Mouse (Mus musculus) limb, embryonic 10.5 days (tissue): Measurements from ENCODE around the gene Pld3. TPM values are rescaled to one million over a fixed set of nuclear protein-coding genes. Genes with fewer than 3 reads are reported as not detected.
A peak's percentile ranks its signal among the peaks of the same experiment; 100 is the strongest.

Experiments used
- DNase-seq: peaks from one replicate; pipeline ENCODE4 v3.0.0-alpha.2; 2017; ENCODE audit warnings: low spot score
- H3K27ac ChIP-seq: fragments of 300-500 bp; sonication (generic); 2 replicates; pipeline ENCODE4 v1.5.1; 2016; ENCODE audit warnings: mild to moderate bottlenecking
- H3K27me3 ChIP-seq: fragments of 300-500 bp; sonication (generic); 2 replicates; pipeline ENCODE4 v1.6.1; 2016; ENCODE audit warnings: low read depth, mild to moderate bottlenecking; ENCODE audit not compliant: poor library complexity, severe bottlenecking
- H3K36me3 ChIP-seq: fragments of 300-500 bp; sonication (generic); 2 replicates; pipeline ENCODE4 v1.6.1; 2016; ENCODE audit warnings: mild to moderate bottlenecking, moderate library complexity
- H3K4me1 ChIP-seq: fragments of 300-500 bp; sonication (generic); 2 replicates; pipeline ENCODE4 v1.6.1; 2016
- H3K4me3 ChIP-seq: fragments of 300-500 bp; sonication (generic); 2 replicates; pipeline ENCODE4 v1.5.1; 2016; ENCODE audit warnings: mild to moderate bottlenecking, moderate library complexity
- H3K9me3 ChIP-seq: fragments of 300-500 bp; sonication (generic); replicated peaks from 2 replicates; pipeline ENCODE4 v1.6.1; 2016; ENCODE audit warnings: mild to moderate bottlenecking
- WGBS: fragments of 180-500 bp; shearing (Covaris S2); methylation state at CpG from one replicate; pipeline ENCODE4 v1.1.7; 2016; 5-methylcytosine and 5-hydroxymethylcytosine counted together
- polyA plus RNA-seq: library from polyadenylated mRNA; unstranded; fragments of >200 nt; fragmentation: Nextera tagmentation; extraction: Ambion mirVana; gene quantifications from 2 replicates; pipeline ENCODE4 v1.2.1, GENCODE M21; 2016

The Pld3 gene
- polyA plus RNA-seq, 1 experiment from 2014 or later: 49.5 TPM

GRCm38 (mm10) chr7:27544675-27545370 is 8.2 kb downstream of the Pld3 start:
- no peaks in the 10 kb centered on the region; the same call in 1 of the 2 replicates for H3K36me3 ChIP-seq
- H3K4me3 ChIP-seq: no peak overlapping the region
- no peaks in the 10 kb centered on the region for H3K27me3 ChIP-seq
- WGBS: 90% methylated on average over 12 of the region's 12 CpGs
- DNase-seq: no peak
- no peaks in the 10 kb centered on the region for H3K9me3 ChIP-seq
- peaks cover 22% of the 10 kb centered on the region for H3K4me1 ChIP-seq
- H3K27ac ChIP-seq: no peak overlapping the region

DNA sequence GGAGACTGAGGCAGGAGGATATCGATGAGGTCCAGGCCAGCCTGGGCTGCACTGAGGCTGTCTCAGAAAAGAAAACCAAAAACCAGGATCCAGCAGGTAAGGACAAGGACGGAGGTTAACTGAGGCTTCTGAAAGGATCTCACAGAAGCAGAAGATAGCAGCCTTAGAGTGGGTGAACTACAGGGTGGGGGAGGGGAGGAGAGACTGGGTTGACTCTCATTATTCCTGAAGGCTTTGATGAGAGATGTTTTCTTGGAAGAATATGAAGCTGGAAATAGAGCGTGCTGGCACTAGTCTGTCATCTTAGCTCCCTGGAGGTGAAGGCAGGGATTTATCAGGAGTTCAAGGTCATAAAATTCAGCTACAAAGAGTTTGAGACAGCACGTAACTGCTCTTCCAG is 9.2 kb downstream of the Pld3 start:
- 87% methylated on average over 4 of the region's 4 CpGs for WGBS
- peaks cover 27% of the 10 kb centered on the region for H3K4me1 ChIP-seq

GRCm38 (mm10) chr7:27543065-27543464 is 10.0 kb downstream of the Pld3 start:
- peak overlapping the region; percentile 70 for H3K27ac ChIP-seq
- WGBS: 59% methylated on average over 6 of the region's 6 CpGs
- peaks cover 5% of the 10 kb centered on the region; the same call in 1 of the 2 replicates for H3K36me3 ChIP-seq
- H3K4me3 ChIP-seq: peak overlapping the region; percentile 53
- H3K27me3 ChIP-seq: no peaks in the 10 kb centered on the region
- H3K4me1 ChIP-seq: peaks cover 27% of the 10 kb centered on the region
- no peaks in the 10 kb centered on the region for H3K9me3 ChIP-seq
- no peak for DNase-seq

More for the DNA sequence above, 9.2 kb downstream of the Pld3 start:
- H3K9me3 ChIP-seq: no peaks in the 10 kb centered on the region
- H3K27me3 ChIP-seq: no peaks in the 10 kb centered on the region
- H3K27ac ChIP-seq: no peak overlapping the region
- no peak overlapping the region for H3K4me3 ChIP-seq
- no peak for DNase-seq
- H3K36me3 ChIP-seq: peaks cover 5% of the 10 kb centered on the region; the same call in 1 of the 2 replicates

DNA sequence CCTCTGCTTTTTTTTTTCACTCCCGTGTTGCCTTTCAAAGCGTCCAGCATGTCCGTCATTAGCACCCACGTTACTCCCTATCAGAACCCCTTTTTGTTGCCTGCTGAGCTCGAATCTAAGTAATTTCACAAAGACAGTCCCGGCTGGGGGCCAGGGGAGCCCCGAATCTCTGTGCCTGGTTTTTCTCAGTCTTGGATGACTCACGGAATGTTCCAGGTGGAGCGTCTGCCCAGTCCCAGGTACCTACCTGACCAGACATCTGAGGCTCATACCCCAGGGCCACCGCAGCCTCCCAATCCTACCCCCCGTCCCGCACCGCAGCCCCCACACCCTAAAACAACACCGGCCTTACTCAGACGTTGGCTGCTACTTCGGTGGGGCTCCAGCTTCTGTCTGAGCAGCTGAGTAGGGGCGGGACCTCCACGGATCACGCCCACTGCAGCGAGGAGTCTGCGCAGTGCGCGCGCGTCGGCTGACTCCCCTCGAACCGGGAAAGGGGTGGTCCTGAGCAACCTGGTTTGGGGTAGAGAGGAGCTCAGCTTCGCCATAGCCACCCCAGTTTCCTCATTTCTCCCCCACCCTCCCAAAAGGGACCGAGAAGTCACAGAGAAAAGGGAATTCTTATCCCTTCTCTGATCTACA is 10.5 kb downstream of the Pld3 start:
- H3K4me3 ChIP-seq: peak overlapping the region; percentile 53
- H3K4me1 ChIP-seq: peaks cover 27% of the 10 kb centered on the region
- no peaks in the 10 kb centered on the region for H3K27me3 ChIP-seq
- H3K9me3 ChIP-seq: no peaks in the 10 kb centered on the region
- WGBS: 3% methylated on average over 30 of the region's 30 CpGs
- H3K27ac ChIP-seq: peak overlapping the region; percentile 70
- peak; percentile 91 for DNase-seq
- H3K36me3 ChIP-seq: peaks cover 5% of the 10 kb centered on the region; the same call in 1 of the 2 replicates

DNA sequence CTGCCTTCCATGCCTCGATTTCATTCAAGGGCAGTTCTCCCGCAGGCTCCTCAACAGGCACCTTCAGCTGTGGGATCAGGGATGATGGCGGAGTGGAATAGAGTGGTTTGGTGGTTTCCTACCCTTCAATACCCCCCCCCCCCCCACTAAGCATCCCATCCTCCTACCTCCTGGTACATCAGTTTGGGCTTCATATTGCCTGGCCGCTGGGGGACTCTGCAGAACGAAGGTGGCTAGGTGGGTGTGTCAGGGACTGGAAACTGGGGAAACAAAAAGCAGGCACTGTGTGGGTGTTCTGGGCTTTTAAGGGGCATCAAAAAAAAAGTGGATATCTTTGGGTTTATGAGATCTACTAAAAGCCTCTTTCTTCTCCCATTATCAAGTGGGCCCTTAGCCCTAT is 11.1 kb downstream of the Pld3 start:
- peaks cover 27% of the 10 kb centered on the region for H3K4me1 ChIP-seq
- H3K36me3 ChIP-seq: peaks cover 8% of the 10 kb centered on the region; the same call in 1 of the 2 replicates
- peak overlapping the region; percentile 53 for H3K4me3 ChIP-seq
- DNase-seq: no peak
- WGBS: 62% methylated on average over 5 of the region's 5 CpGs
- H3K27ac ChIP-seq: no peak overlapping the region
- H3K9me3 ChIP-seq: no peaks in the 10 kb centered on the region
- no peaks in the 10 kb centered on the region for H3K27me3 ChIP-seq

DNA sequence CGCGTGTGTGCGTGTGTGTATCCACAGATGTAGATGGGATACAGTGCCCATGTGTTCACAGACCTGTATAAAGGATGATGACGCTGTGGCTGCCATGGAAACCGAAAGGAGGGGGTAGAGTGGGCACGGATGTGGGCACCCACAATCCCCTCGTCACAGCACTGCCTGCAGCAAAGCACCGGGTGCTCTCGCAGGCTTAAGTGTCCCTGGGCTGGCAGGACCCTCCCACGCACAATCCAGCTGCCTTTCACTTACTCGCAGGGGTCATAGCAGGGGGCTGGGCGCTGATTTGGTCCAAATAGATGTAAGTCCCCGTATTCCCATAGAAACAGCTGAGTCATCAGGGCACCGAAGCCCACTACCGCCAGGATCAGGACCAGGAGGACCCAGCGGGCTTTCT is 11.6 kb downstream of the Pld3 start:
- Histone ChIP-seq H3K4me1 (peaks cover 27% of the 10 kb centered on the region), H3K9me3 (no peaks in the 10 kb centered on the region), H3K36me3 (peaks cover 12% of the 10 kb centered on the region), H3K27ac (no peak overlapping the region), H3K4me3 (0 out of 2 replicates have a peak overlapping the region, but pooled peaks have one; percentile 53), H3K27me3 (no peaks in the 10 kb centered on the region)
- WGBS: 82% methylated on average over 16 of the region's 16 CpGs
- DNase-seq: no peak

- Histone ChIP-seq H3K4me1 (peaks cover 27% of the 10 kb centered on the region), H3K27me3 (no peaks in the 10 kb centered on the region), H3K27ac (no peak overlapping the region), H3K36me3 (peaks cover 17% of the 10 kb centered on the region), H3K9me3 (no peaks in the 10 kb centered on the region), H3K4me3 (no peak overlapping the region)
- no peak for DNase-seq
- WGBS: 91% methylated on average over 6 of the region's 6 CpGs
Measured at GRCm38 (mm10) chr7:27540935-27541334, 12.1 kb downstream of the Pld3 start.

DNA sequence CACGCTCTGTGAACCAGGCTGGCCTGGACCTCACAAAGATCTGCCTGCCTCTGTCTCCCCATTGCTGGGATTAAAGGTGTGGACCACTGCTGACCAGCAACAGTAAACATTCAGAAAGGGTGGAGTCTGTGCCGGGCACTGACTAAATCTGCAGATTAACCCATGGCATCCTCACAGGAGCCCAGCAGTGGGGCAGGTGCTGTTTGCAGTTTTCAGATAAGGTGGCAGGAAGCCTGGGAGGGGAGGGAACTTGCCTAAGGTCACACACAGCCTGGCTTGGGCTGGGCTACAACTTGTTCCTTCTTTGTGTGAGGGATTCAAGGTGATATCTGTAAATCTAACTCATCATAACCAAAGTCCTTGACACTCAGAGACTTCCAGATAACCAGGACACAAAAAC is 12.5 kb downstream of the Pld3 start:
- Histone ChIP-seq H3K4me1 (peaks cover 27% of the 10 kb centered on the region), H3K4me3 (no peak overlapping the region), H3K36me3 (peaks cover 21% of the 10 kb centered on the region), H3K27ac (no peak overlapping the region), H3K9me3 (no peaks in the 10 kb centered on the region), H3K27me3 (no peaks in the 10 kb centered on the region)
- WGBS: 84% methylated on average over 2 of the region's 2 CpGs
- no peak for DNase-seq

GRCm38 (mm10) chr7:27538797-27539196 is 14.2 kb downstream of the Pld3 start:
- Histone ChIP-seq H3K36me3 (peaks cover 33% of the 10 kb centered on the region), H3K4me1 (peaks cover 27% of the 10 kb centered on the region), H3K4me3 (no peak overlapping the region), H3K27ac (no peak overlapping the region), H3K9me3 (no peaks in the 10 kb centered on the region), H3K27me3 (no peaks in the 10 kb centered on the region)
- 89% methylated on average over 2 of the region's 2 CpGs for WGBS
- no peak for DNase-seq

GRCm38 (mm10) chr7:27537998-27538397 is 15.0 kb downstream of the Pld3 start:
- Histone ChIP-seq H3K36me3 (peaks cover 41% of the 10 kb centered on the region), H3K9me3 (no peaks in the 10 kb centered on the region), H3K4me3 (no peak overlapping the region), H3K27me3 (no peaks in the 10 kb centered on the region), H3K27ac (no peak overlapping the region), H3K4me1 (peaks cover 26% of the 10 kb centered on the region)
- DNase-seq: no peak
- WGBS: 80% methylated on average over 8 of the region's 8 CpGs

GRCm38 (mm10) chr7:27536618-27537017 is 16.4 kb downstream of the Pld3 start:
- no peak overlapping the region for H3K4me3 ChIP-seq
- 90% methylated on average over 6 of the region's 6 CpGs for WGBS
- peaks cover 12% of the 10 kb centered on the region; the same call in 1 of the 2 replicates for H3K4me1 ChIP-seq
- no peak for DNase-seq
- no peak overlapping the region for H3K27ac ChIP-seq
- H3K27me3 ChIP-seq: no peaks in the 10 kb centered on the region
- peaks cover 55% of the 10 kb centered on the region for H3K36me3 ChIP-seq
- H3K9me3 ChIP-seq: no peaks in the 10 kb centered on the region

DNA sequence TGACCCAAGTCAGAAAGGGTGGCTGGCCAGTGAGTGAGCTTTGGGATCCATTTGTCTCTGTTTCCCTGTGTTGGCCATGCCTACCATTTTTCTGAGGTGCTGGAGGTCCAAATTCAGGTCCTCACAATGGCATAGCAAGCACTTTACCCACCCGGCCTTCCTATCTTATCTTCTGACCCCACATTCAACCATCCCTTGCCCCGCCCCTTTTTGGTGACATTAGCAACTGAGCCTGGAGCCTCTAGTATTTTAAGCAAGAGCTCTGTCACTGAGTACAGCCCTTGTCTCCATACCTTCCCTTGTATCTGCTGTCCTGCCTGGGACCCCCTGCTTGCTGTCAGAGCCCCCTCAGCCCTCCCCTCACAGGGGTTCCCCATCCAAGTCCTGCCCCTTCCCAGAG is 17.6 kb downstream of the Pld3 start:
- no peaks in the 10 kb centered on the region for H3K27me3 ChIP-seq
- WGBS: 79% methylated on average over 2 of the region's 2 CpGs
- no peaks in the 10 kb centered on the region for H3K9me3 ChIP-seq
- H3K4me3 ChIP-seq: no peak overlapping the region
- no peak overlapping the region for H3K27ac ChIP-seq
- no peak for DNase-seq
- peaks cover 65% of the 10 kb centered on the region for H3K36me3 ChIP-seq
- peaks cover 8% of the 10 kb centered on the region; the same call in 1 of the 2 replicates for H3K4me1 ChIP-seq

GRCm38 (mm10) chr7:27532480-27533050 is 20.5 kb downstream of the Pld3 start:
- 93% methylated on average over 9 of the region's 9 CpGs for WGBS
- Histone ChIP-seq H3K27ac (no peak overlapping the region), H3K27me3 (no peaks in the 10 kb centered on the region), H3K36me3 (peaks cover 70% of the 10 kb centered on the region), H3K4me3 (no peak overlapping the region), H3K9me3 (no peaks in the 10 kb centered on the region), H3K4me1 (no peaks in the 10 kb centered on the region)
- no peak for DNase-seq
